Mouse (Mus musculus): ENCODE data around the gene L2hgdh. TPM values are rescaled to one million over a fixed set of nuclear protein-coding genes. Genes with fewer than 3 reads are reported as not detected.

L2hgdh gene
- polyA plus RNA-seq, 1 experiment from 2014 or later, result 9.0 TPM

- ATAC-seq (peak; percentile 91), DNase-seq (ENCODE audit: low spot score) (peak; percentile 91)
- Histone ChIP-seq H3K9ac (ENCODE audit: low read length) (peak overlapping the region; percentile 96), H3K36me3 (ENCODE audit: control insufficient read depth, insufficient read depth, low read length) (no peaks in the 10 kb centered on the region), H3K4me2 (ENCODE audit: low read length) (peak overlapping the region; percentile 77), H3K4me1 (ENCODE audit: control insufficient read depth, insufficient read depth, low read length) (peaks cover 8% of the 10 kb centered on the region; the same call in 1 of the 2 replicates), H3K27me3 (replicated peaks; ENCODE audit: control insufficient read depth, insufficient read depth, low read length) (no peaks in the 10 kb centered on the region), H3K9me3 (replicated peaks; ENCODE audit: control insufficient read depth, low read length) (no peaks in the 10 kb centered on the region), H3K27ac (ENCODE audit: low read depth, low read length) (peak overlapping the region; percentile 97), H3K4me3 (ENCODE audit: low read depth, low read length) (peak overlapping the region; percentile 90)
- WGBS, result under 1% methylated on average over 33 of the region's 54 CpGs
Measured at GRCm38 (mm10) chr12:69682065-69682787, 42.4 kb downstream of the L2hgdh start.

- H3K36me3 ChIP-seq (ENCODE audit: control insufficient read depth, insufficient read depth, low read length), result no peaks in the 10 kb centered on the region
- peak within 1 kb of the TSS; percentile 97 for H3K27ac ChIP-seq (ENCODE audit: low read depth, low read length)
- peak within 1 kb of the TSS; percentile 90 for H3K4me3 ChIP-seq (ENCODE audit: low read depth, low read length)
- H3K27me3 ChIP-seq (replicated peaks; ENCODE audit: control insufficient read depth, insufficient read depth, low read length), result no peaks in the 10 kb centered on the region
- H3K9me3 ChIP-seq (replicated peaks; ENCODE audit: control insufficient read depth, low read length), result no peaks in the 10 kb centered on the region
- DNase-seq (ENCODE audit: low spot score) (peak; percentile 59), ATAC-seq (peak; percentile 80)
- H3K9ac ChIP-seq (ENCODE audit: low read length), result peak within 1 kb of the TSS; percentile 96
- WGBS, result under 1% methylated on average over 28 of the region's 85 CpGs
- H3K4me1 ChIP-seq (ENCODE audit: control insufficient read depth, insufficient read depth, low read length), result peaks cover 8% of the 10 kb centered on the region; the same call in 1 of the 2 replicates
- H3K4me2 ChIP-seq (ENCODE audit: low read length), result peak within 1 kb of the TSS; percentile 77
Measured at GRCm38 (mm10) chr12:69681566-69682061, 43.1 kb downstream of the L2hgdh start, which contains the start of gene Sos2. Gene Sos2, minus strand, starts transcription at chr12:69681852.

GRCm38 (mm10) chr12:69680635-69681565 lies 43.8 kb downstream of the L2hgdh start:
- peak; percentile 52 for ATAC-seq
- peaks cover 8% of the 10 kb centered on the region; the same call in 1 of the 2 replicates for H3K4me1 ChIP-seq (ENCODE audit: control insufficient read depth, insufficient read depth, low read length)
- peak overlapping the region; percentile 97 for H3K27ac ChIP-seq (ENCODE audit: low read depth, low read length)
- under 1% methylated on average over 56 of the region's 56 CpGs for WGBS
- peak overlapping the region; percentile 90 for H3K4me3 ChIP-seq (ENCODE audit: low read depth, low read length)
- H3K9me3 ChIP-seq (replicated peaks; ENCODE audit: control insufficient read depth, low read length), result no peaks in the 10 kb centered on the region
- H3K9ac ChIP-seq (ENCODE audit: low read length), result peak overlapping the region; percentile 96
- H3K27me3 ChIP-seq (replicated peaks; ENCODE audit: control insufficient read depth, insufficient read depth, low read length), result no peaks in the 10 kb centered on the region
- DNase-seq (ENCODE audit: low spot score), result peak; percentile 57
- peak overlapping the region; percentile 77 for H3K4me2 ChIP-seq (ENCODE audit: low read length)
- no peaks in the 10 kb centered on the region for H3K36me3 ChIP-seq (ENCODE audit: control insufficient read depth, insufficient read depth, low read length)

GRCm38 (mm10) chr12:69676157-69676556 lies 48.5 kb downstream of the L2hgdh start:
- no peak for ATAC-seq
- no peak overlapping the region for H3K9ac ChIP-seq (ENCODE audit: low read length)
- H3K27me3 ChIP-seq (replicated peaks; ENCODE audit: control insufficient read depth, insufficient read depth, low read length), result no peaks in the 10 kb centered on the region
- no peak overlapping the region for H3K27ac ChIP-seq (ENCODE audit: low read depth, low read length)
- WGBS, result 91% methylated on average over 4 of the region's 4 CpGs
- DNase-seq (ENCODE audit: low spot score), result no peak
- no peak overlapping the region for H3K4me3 ChIP-seq (ENCODE audit: low read depth, low read length)
- H3K4me2 ChIP-seq (ENCODE audit: low read length), result no peak overlapping the region
- H3K4me1 ChIP-seq (ENCODE audit: control insufficient read depth, insufficient read depth, low read length), result peaks cover 8% of the 10 kb centered on the region; the same call in 1 of the 2 replicates
- no peaks in the 10 kb centered on the region for H3K9me3 ChIP-seq (replicated peaks; ENCODE audit: control insufficient read depth, low read length)
- no peaks in the 10 kb centered on the region for H3K36me3 ChIP-seq (ENCODE audit: control insufficient read depth, insufficient read depth, low read length)

GRCm38 (mm10) chr12:69674576-69675537 lies 49.8 kb downstream of the L2hgdh start:
- H3K4me3 ChIP-seq (ENCODE audit: low read depth, low read length), result no peak overlapping the region
- ATAC-seq, result no peak
- no peaks in the 10 kb centered on the region for H3K36me3 ChIP-seq (ENCODE audit: control insufficient read depth, insufficient read depth, low read length)
- peaks cover 2% of the 10 kb centered on the region; the same call in 1 of the 2 replicates for H3K4me1 ChIP-seq (ENCODE audit: control insufficient read depth, insufficient read depth, low read length)
- H3K9ac ChIP-seq (ENCODE audit: low read length), result no peak overlapping the region
- H3K27ac ChIP-seq (ENCODE audit: low read depth, low read length), result no peak overlapping the region
- H3K9me3 ChIP-seq (replicated peaks; ENCODE audit: control insufficient read depth, low read length), result no peaks in the 10 kb centered on the region
- WGBS, result 88% methylated on average over 10 of the region's 10 CpGs
- no peak for DNase-seq (ENCODE audit: low spot score)
- H3K4me2 ChIP-seq (ENCODE audit: low read length), result no peak overlapping the region
- no peaks in the 10 kb centered on the region for H3K27me3 ChIP-seq (replicated peaks; ENCODE audit: control insufficient read depth, insufficient read depth, low read length)

GRCm38 (mm10) chr12:69674176-69674575 lies 50.5 kb downstream of the L2hgdh start:
- Histone ChIP-seq H3K27ac (ENCODE audit: low read depth, low read length) (no peak overlapping the region), H3K9me3 (replicated peaks; ENCODE audit: control insufficient read depth, low read length) (no peaks in the 10 kb centered on the region), H3K4me1 (ENCODE audit: control insufficient read depth, insufficient read depth, low read length) (no peaks in the 10 kb centered on the region), H3K9ac (ENCODE audit: low read length) (no peak overlapping the region), H3K27me3 (replicated peaks; ENCODE audit: control insufficient read depth, insufficient read depth, low read length) (no peaks in the 10 kb centered on the region), H3K36me3 (ENCODE audit: control insufficient read depth, insufficient read depth, low read length) (no peaks in the 10 kb centered on the region), H3K4me3 (ENCODE audit: low read depth, low read length) (no peak overlapping the region), H3K4me2 (ENCODE audit: low read length) (no peak overlapping the region)
- no peak for DNase-seq (ENCODE audit: low spot score)
- 79% methylated on average over 1 of the region's 1 CpGs for WGBS
- ATAC-seq, result no peak

- WGBS, result 97% methylated on average over 5 of the region's 5 CpGs
- no peak overlapping the region for H3K27ac ChIP-seq (ENCODE audit: low read depth, low read length)
- no peak overlapping the region for H3K9ac ChIP-seq (ENCODE audit: low read length)
- ATAC-seq (no peak), DNase-seq (ENCODE audit: low spot score) (no peak)
- no peaks in the 10 kb centered on the region for H3K4me1 ChIP-seq (ENCODE audit: control insufficient read depth, insufficient read depth, low read length)
- no peaks in the 10 kb centered on the region for H3K27me3 ChIP-seq (replicated peaks; ENCODE audit: control insufficient read depth, insufficient read depth, low read length)
- H3K4me3 ChIP-seq (ENCODE audit: low read depth, low read length), result no peak overlapping the region
- H3K36me3 ChIP-seq (ENCODE audit: control insufficient read depth, insufficient read depth, low read length), result no peaks in the 10 kb centered on the region
- no peak overlapping the region for H3K4me2 ChIP-seq (ENCODE audit: low read length)
- no peaks in the 10 kb centered on the region for H3K9me3 ChIP-seq (replicated peaks; ENCODE audit: control insufficient read depth, low read length)
Measured at GRCm38 (mm10) chr12:69666721-69667120, 58.0 kb downstream of the L2hgdh start.

GRCm38 (mm10) chr12:69661658-69662057 lies 63.0 kb downstream of the L2hgdh start:
- no peak for DNase-seq (ENCODE audit: low spot score)
- 100% methylated on average over 5 of the region's 5 CpGs for whole genome bisulfite sequencing

More at GRCm38 (mm10) chr12:69661658-69662057, 63.0 kb downstream of the L2hgdh start:
- no peak overlapping the region for H3K9ac ChIP-seq (ENCODE audit: low read length)
- H3K9me3 ChIP-seq (replicated peaks; ENCODE audit: control insufficient read depth, low read length), result no peaks in the 10 kb centered on the region
- H3K36me3 ChIP-seq (ENCODE audit: control insufficient read depth, insufficient read depth, low read length), result no peaks in the 10 kb centered on the region
- no peak for ATAC-seq
- no peak overlapping the region for H3K4me2 ChIP-seq (ENCODE audit: low read length)
- no peaks in the 10 kb centered on the region for H3K27me3 ChIP-seq (replicated peaks; ENCODE audit: control insufficient read depth, insufficient read depth, low read length)
- H3K4me3 ChIP-seq (ENCODE audit: low read depth, low read length), result no peak overlapping the region
- H3K4me1 ChIP-seq (ENCODE audit: control insufficient read depth, insufficient read depth, low read length), result no peaks in the 10 kb centered on the region
- no peak overlapping the region for H3K27ac ChIP-seq (ENCODE audit: low read depth, low read length)
